Mouse (Mus musculus) hindbrain, embryonic 15.5 days (tissue): ENCODE results near the gene Gm45753. TPM values are rescaled to one million over a fixed set of nuclear protein-coding genes. Genes with fewer than 3 reads are reported as not detected.

Experiments used
- ATAC-seq: fragments of 200-750 bp; cut with Nextera tagmentation; 2 replicates; pipeline ENCODE4 v1.8.0; 2017; ENCODE audit warnings: low read depth, moderate number of reproducible peaks, moderate TSS enrichment; ENCODE audit not compliant: low FRiP score
- H3K27ac ChIP-seq: fragments of 300-500 bp; sonication (generic); replicated peaks from 2 replicates; pipeline ENCODE4 v1.5.1; 2015; ENCODE audit warnings: mild to moderate bottlenecking, inconsistent platforms
- H3K27me3 ChIP-seq: fragments of 300-500 bp; sonication (generic); 2 replicates; pipeline ENCODE4 v1.6.1; 2015; ENCODE audit warnings: control low read depth, inconsistent platforms
- H3K36me3 ChIP-seq: fragments of 300-500 bp; sonication (generic); 2 replicates; pipeline ENCODE4 v1.6.1; 2015; ENCODE audit warnings: control low read depth, inconsistent platforms
- H3K4me1 ChIP-seq: fragments of 300-500 bp; sonication (generic); replicated peaks from 2 replicates; pipeline ENCODE4 v1.6.1; 2015; ENCODE audit warnings: control low read depth, inconsistent platforms
- H3K4me2 ChIP-seq: fragments of 300-500 bp; sonication (generic); 2 replicates; pipeline ENCODE4 v1.6.1; 2015; ENCODE audit warnings: moderate library complexity, mild to moderate bottlenecking, inconsistent platforms
- H3K4me3 ChIP-seq: fragments of 300-500 bp; sonication (generic); 2 replicates; pipeline ENCODE4 v1.5.1; 2015; ENCODE audit warnings: mild to moderate bottlenecking, inconsistent platforms
- H3K9ac ChIP-seq: fragments of 300-500 bp; sonication (generic); 2 replicates; pipeline ENCODE4 v1.6.1; 2015; ENCODE audit warnings: inconsistent platforms
- H3K9me3 ChIP-seq: fragments of 300-500 bp; sonication (generic); 2 replicates; pipeline ENCODE4 v1.6.1; 2016; ENCODE audit warnings: control low read depth, inconsistent platforms
- WGBS: fragments of 180-500 bp; shearing (Covaris S2); methylation state at CpG from one replicate; pipeline ENCODE4 v1.1.7; 2015; 5-methylcytosine and 5-hydroxymethylcytosine counted together
- polyA plus RNA-seq: library from polyadenylated mRNA; unstranded; fragments of >200 nt; fragmentation: Nextera tagmentation; extraction: Ambion mirVana; gene quantifications from 2 replicates; pipeline ENCODE4 v1.2.1, GENCODE M21; 2015

Gm45753 gene
- polyA plus RNA-seq, 1 experiment from 2014 or later, result not detected

DNA sequence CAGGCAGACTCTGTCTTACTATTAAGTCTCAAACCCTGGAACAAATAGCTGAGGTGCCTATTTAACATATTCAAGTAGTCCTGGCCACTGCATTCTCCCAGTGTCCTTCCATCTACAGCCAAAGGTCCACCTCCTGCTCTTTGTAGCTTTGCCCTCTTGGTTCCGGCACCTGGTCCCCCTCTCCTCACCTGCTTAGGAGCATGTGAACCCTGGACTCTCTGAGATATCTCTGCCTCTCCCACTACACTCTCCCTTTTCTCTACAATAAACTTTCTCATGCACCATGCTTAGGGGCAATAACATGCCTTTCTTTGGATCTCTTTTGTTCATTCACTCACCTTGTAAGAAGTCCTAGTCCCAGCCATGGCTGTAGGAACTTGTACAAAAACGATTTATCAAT lies 13.1 kb upstream of the Gm45753 start:
- no peak overlapping the region for H3K9ac ChIP-seq
- WGBS, result 89% methylated on average over 2 of the region's 2 CpGs
- no peak for ATAC-seq

DNA sequence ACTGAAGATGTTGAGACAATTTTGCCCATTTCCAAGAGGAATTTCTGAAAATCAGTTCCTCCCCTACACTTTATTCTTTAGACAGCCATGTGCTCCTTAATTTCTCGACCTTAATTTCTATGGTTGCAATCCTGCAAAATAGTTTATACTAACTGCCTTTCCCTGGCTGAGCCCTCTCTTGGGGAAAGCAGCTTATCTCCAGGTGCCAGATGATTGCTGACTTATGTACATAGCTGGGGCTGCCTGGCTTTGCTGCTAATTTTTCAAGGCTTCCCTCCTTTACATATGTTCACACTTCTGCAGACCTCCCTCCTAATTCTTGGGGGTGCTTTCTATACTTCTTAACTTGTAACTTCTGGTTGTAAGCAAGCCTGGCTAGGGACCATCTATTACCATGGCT lies 12.7 kb upstream of the Gm45753 start:
- H3K27ac ChIP-seq, result no peak overlapping the region
- no peak overlapping the region for H3K4me2 ChIP-seq
- WGBS, result 78% methylated on average over 1 of the region's 1 CpGs
- H3K9ac ChIP-seq, result no peak overlapping the region
- H3K4me1 ChIP-seq, result no peaks in the 10 kb centered on the region
- H3K4me3 ChIP-seq, result no peak overlapping the region
- ATAC-seq, result no peak
- H3K9me3 ChIP-seq, result no peaks in the 10 kb centered on the region
- H3K27me3 ChIP-seq, result no peaks in the 10 kb centered on the region
- H3K36me3 ChIP-seq, result no peaks in the 10 kb centered on the region

More for the DNA sequence above, 13.1 kb upstream of the Gm45753 start:
- Histone ChIP-seq H3K4me3 (no peak overlapping the region), H3K27ac (no peak overlapping the region), H3K36me3 (no peaks in the 10 kb centered on the region), H3K4me2 (no peak overlapping the region), H3K4me1 (no peaks in the 10 kb centered on the region), H3K9me3 (no peaks in the 10 kb centered on the region), H3K27me3 (no peaks in the 10 kb centered on the region)

- H3K27me3 ChIP-seq, result no peaks in the 10 kb centered on the region
- H3K4me3 ChIP-seq, result no peak overlapping the region
- H3K9ac ChIP-seq, result no peak overlapping the region
- no peaks in the 10 kb centered on the region for H3K4me1 ChIP-seq
- no peak for ATAC-seq
- H3K9me3 ChIP-seq, result no peaks in the 10 kb centered on the region
- H3K36me3 ChIP-seq, result no peaks in the 10 kb centered on the region
- no peak overlapping the region for H3K4me2 ChIP-seq
- H3K27ac ChIP-seq, result no peak overlapping the region
- WGBS, result 87% methylated on average over 4 of the region's 4 CpGs
These were observed 2.7 kb upstream of the Gm45753 start for GRCm38 (mm10) chr8:45310967-45311366.

GRCm38 (mm10) chr8:45305479-45305878 lies 2.8 kb downstream of the Gm45753 start:
- no peak overlapping the region for H3K4me3 ChIP-seq
- no peaks in the 10 kb centered on the region for H3K4me1 ChIP-seq
- no peaks in the 10 kb centered on the region for H3K36me3 ChIP-seq
- H3K27me3 ChIP-seq, result no peaks in the 10 kb centered on the region
- WGBS, result 71% methylated on average over 1 of the region's 1 CpGs
- H3K9ac ChIP-seq, result no peak overlapping the region
- H3K27ac ChIP-seq, result no peak overlapping the region
- H3K4me2 ChIP-seq, result no peak overlapping the region
- ATAC-seq, result no peak
- no peaks in the 10 kb centered on the region for H3K9me3 ChIP-seq

- H3K4me3 ChIP-seq, result no peak overlapping the region
- no peaks in the 10 kb centered on the region for H3K4me1 ChIP-seq
- H3K27ac ChIP-seq, result no peak overlapping the region
- H3K36me3 ChIP-seq, result no peaks in the 10 kb centered on the region
- no peak overlapping the region for H3K9ac ChIP-seq
- H3K4me2 ChIP-seq, result no peak overlapping the region
- H3K27me3 ChIP-seq, result no peaks in the 10 kb centered on the region
- no peak for ATAC-seq
- WGBS, result 96% methylated on average over 3 of the region's 3 CpGs
- H3K9me3 ChIP-seq, result no peaks in the 10 kb centered on the region
These were observed 3.9 kb downstream of the Gm45753 start for GRCm38 (mm10) chr8:45304354-45304753.

- H3K27ac ChIP-seq, result no peak overlapping the region
- H3K27me3 ChIP-seq, result no peaks in the 10 kb centered on the region
- H3K4me1 ChIP-seq, result no peaks in the 10 kb centered on the region
- no peaks in the 10 kb centered on the region for H3K36me3 ChIP-seq
- no peak overlapping the region for H3K9ac ChIP-seq
- no peaks in the 10 kb centered on the region for H3K9me3 ChIP-seq
- no peak overlapping the region for H3K4me2 ChIP-seq
- WGBS, result 63% methylated on average over 8 of the region's 8 CpGs
- H3K4me3 ChIP-seq, result no peak overlapping the region
- 0 out of 2 replicates have a peak, but pooled peaks have one; percentile 27 for ATAC-seq
These were observed 5.9 kb downstream of the Gm45753 start for GRCm38 (mm10) chr8:45302390-45302789.

GRCm38 (mm10) chr8:45295276-45295675 lies 13.0 kb downstream of the Gm45753 start:
- Histone ChIP-seq H3K4me1 (no peaks in the 10 kb centered on the region), H3K27ac (no peak overlapping the region), H3K4me2 (no peak overlapping the region), H3K4me3 (no peak overlapping the region), H3K36me3 (no peaks in the 10 kb centered on the region), H3K9me3 (no peaks in the 10 kb centered on the region), H3K27me3 (no peaks in the 10 kb centered on the region), H3K9ac (no peak overlapping the region)
- WGBS, result 90% methylated on average over 6 of the region's 6 CpGs
- no peak for ATAC-seq

GRCm38 (mm10) chr8:45294687-45295086 lies 13.6 kb downstream of the Gm45753 start, which contains the start of gene Klkb1:
Klkb1 (minus strand) TSS chr8:45294859.
- no peak for ATAC-seq
- Histone ChIP-seq H3K4me1 (no peaks in the 10 kb centered on the region), H3K4me3 (no peak within 1 kb of the TSS), H3K36me3 (no peaks in the 10 kb centered on the region), H3K27ac (no peak within 1 kb of the TSS), H3K9me3 (no peaks in the 10 kb centered on the region), H3K27me3 (no peaks in the 10 kb centered on the region), H3K9ac (no peak within 1 kb of the TSS), H3K4me2 (no peak within 1 kb of the TSS)
- 96% methylated on average over 7 of the region's 7 CpGs for WGBS

DNA sequence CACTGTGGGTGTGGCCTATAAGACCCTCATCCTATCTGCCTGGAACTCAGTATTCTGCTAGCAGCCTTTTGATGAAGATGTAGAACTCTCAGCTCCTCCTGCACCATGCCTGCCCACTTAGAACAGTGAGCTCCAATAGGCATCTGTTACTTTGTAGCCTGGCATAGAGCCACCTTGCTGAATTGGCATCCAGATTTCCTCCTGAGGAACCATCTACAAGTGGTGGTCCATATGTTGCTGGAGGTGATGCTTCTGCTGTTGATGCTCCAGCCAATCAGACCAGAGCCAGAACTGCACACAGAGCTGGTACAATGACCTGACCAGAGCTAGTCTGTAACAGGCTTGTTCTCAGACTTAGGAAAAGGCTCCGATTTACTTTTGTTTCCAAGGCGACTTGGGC lies 16.5 kb downstream of the Gm45753 start:
- Histone ChIP-seq H3K27ac (no peak overlapping the region), H3K9ac (no peak overlapping the region), H3K4me2 (no peak overlapping the region), H3K36me3 (no peaks in the 10 kb centered on the region), H3K9me3 (no peaks in the 10 kb centered on the region), H3K27me3 (no peaks in the 10 kb centered on the region), H3K4me3 (no peak overlapping the region), H3K4me1 (no peaks in the 10 kb centered on the region)
- 86% methylated on average over 2 of the region's 2 CpGs for WGBS
- ATAC-seq, result no peak

DNA sequence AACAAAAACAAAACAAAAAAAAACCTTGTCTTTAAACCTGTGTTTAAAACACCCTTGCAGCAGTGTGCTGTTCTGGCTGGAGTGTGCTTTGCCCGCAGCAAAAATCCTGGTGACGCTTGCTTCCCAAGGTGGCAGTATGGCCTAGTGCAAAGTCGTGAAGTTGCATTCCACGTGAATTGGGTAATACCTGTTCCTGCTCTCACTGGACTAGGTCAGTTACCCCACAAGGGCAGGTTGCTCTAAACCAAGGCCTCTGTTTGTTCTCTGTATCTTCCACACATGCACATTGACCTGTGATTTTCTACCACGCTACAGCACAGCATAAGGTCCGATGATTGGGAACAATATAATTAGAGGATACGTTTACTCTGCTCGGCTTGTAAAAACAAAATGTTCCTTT lies 26.6 kb downstream of the Gm45753 start:
- ATAC-seq, result no peak

GRCm38 (mm10) chr8:45277453-45277852 lies 30.8 kb downstream of the Gm45753 start:
- Histone ChIP-seq H3K36me3 (no peaks in the 10 kb centered on the region), H3K27ac (no peak overlapping the region), H3K4me3 (no peak overlapping the region), H3K9me3 (no peaks in the 10 kb centered on the region), H3K9ac (no peak overlapping the region), H3K27me3 (no peaks in the 10 kb centered on the region), H3K4me2 (no peak overlapping the region), H3K4me1 (no peaks in the 10 kb centered on the region)
- 82% methylated on average over 3 of the region's 3 CpGs for WGBS
- ATAC-seq, result no peak

More for the DNA sequence above, 26.6 kb downstream of the Gm45753 start:
- no peaks in the 10 kb centered on the region for H3K27me3 ChIP-seq
- H3K36me3 ChIP-seq, result no peaks in the 10 kb centered on the region
- no peak overlapping the region for H3K9ac ChIP-seq
- H3K4me2 ChIP-seq, result no peak overlapping the region
- H3K4me1 ChIP-seq, result no peaks in the 10 kb centered on the region
- no peaks in the 10 kb centered on the region for H3K9me3 ChIP-seq
- 82% methylated on average over 8 of the region's 8 CpGs for WGBS
- no peak overlapping the region for H3K27ac ChIP-seq
- H3K4me3 ChIP-seq, result no peak overlapping the region

DNA sequence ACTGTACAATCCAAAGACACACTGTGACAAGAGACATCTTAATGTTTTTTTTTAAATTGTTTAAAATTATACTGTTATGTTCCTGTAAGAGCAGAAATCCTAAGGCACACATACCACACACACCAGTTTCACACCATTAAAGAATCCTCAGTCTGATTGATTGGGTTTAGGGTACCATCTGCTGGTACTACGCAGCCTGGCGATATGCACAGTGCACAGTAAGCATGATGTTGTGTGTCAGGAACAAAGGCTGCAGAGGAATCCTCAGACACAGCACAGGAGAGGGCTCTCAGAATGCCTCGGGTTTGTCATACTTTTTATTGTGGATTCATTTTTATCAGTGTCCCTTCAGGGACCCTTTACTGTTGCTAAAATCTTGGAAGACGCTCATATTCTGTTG lies 33.9 kb downstream of the Gm45753 start:
- no peak for ATAC-seq
- Histone ChIP-seq H3K9ac (no peak overlapping the region), H3K4me2 (no peak overlapping the region), H3K36me3 (no peaks in the 10 kb centered on the region), H3K4me3 (no peak overlapping the region), H3K27me3 (no peaks in the 10 kb centered on the region), H3K9me3 (no peaks in the 10 kb centered on the region), H3K4me1 (no peaks in the 10 kb centered on the region), H3K27ac (no peak overlapping the region)
- WGBS, result 72% methylated on average over 4 of the region's 4 CpGs

DNA sequence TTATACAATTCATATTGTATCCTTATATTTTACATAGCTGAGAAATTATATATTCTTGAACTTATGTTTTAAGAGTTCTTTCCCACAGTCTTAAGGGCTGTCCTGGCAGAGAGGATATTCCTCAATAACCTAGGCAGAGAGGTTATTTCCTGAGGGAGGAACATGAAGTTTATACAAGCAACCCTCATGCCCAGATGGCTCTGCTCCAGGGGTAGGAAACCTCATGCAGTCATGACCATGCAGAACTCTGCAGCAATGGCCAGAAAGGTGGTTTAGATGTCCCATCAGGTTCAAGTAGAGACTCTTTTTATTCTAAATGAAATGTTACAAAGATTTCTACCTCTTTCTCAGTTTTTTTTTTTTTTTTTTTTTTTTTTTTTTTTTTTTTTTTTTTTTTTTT lies 39.2 kb downstream of the Gm45753 start:
- Histone ChIP-seq H3K27me3 (no peaks in the 10 kb centered on the region), H3K36me3 (no peaks in the 10 kb centered on the region), H3K9me3 (no peaks in the 10 kb centered on the region), H3K4me2 (no peak overlapping the region), H3K27ac (no peak overlapping the region), H3K4me3 (no peak overlapping the region), H3K9ac (no peak overlapping the region), H3K4me1 (no peaks in the 10 kb centered on the region)
- no peak for ATAC-seq
